Mouse (Mus musculus): ENCODE measurements at regions not wholly inside any gene's neighbourhood (a gene's known extent, or its start where the extent isn't known, plus 50 kb on each side); places are given as distances from the start of the nearest gene placed in this dataset.
"Not testable (repeated sequence)": the region's sequence is repeated elsewhere in the genome, so short reads cannot be mapped to it uniquely, and the experiment has no call there.

- no peak for DNase-seq
These were observed 777.9 kb downstream of the Basp1 start for GRCm38 (mm10) chr15:24635620-24636019.

- peak; percentile 68 for DNase-seq
These were observed 817.3 kb downstream of the Basp1 start for GRCm38 (mm10) chr15:24596242-24596641.

GRCm38 (mm10) chr15:24588943-24589342, 824.6 kb downstream of the Basp1 start:
- peak; percentile 46 for DNase-seq

- DNase-seq = no peak
These were observed 846.6 kb downstream of the Basp1 start for GRCm38 (mm10) chr15:24566981-24567380.

- no peak for DNase-seq
These were observed 856.8 kb downstream of the Basp1 start for GRCm38 (mm10) chr15:24556806-24557205.

- no peak for DNase-seq
These were observed 863.5 kb downstream of the Basp1 start for GRCm38 (mm10) chr15:24550108-24550507.

GRCm38 (mm10) chr15:24530065-24530464, 883.5 kb downstream of the Basp1 start:
- DNase-seq = no peak

- no peak for DNase-seq
These were observed 886.2 kb downstream of the Basp1 start for GRCm38 (mm10) chr15:24527379-24527778.

GRCm38 (mm10) chr15:24513926-24514325, 899.6 kb downstream of the Basp1 start:
- no peak for DNase-seq

- DNase-seq = no peak
These were observed 911.5 kb downstream of the Basp1 start for GRCm38 (mm10) chr15:24501907-24502559.

- no peak for DNase-seq
These were observed 927.3 kb downstream of the Basp1 start for GRCm38 (mm10) chr15:24486235-24486634.

- DNase-seq = no peak
These were observed 945.3 kb downstream of the Basp1 start for GRCm38 (mm10) chr15:24468239-24468638.

- no peak for DNase-seq
These were observed 955.8 kb downstream of the Basp1 start for GRCm38 (mm10) chr15:24457726-24458125.

GRCm38 (mm10) chr15:24433083-24433482, 980.5 kb downstream of the Basp1 start:
- DNase-seq = no peak

- DNase-seq = no peak
These were observed 984.4 kb downstream of the Basp1 start for GRCm38 (mm10) chr15:24429154-24429553.

GRCm38 (mm10) chr15:24422333-24422942, 991.1 kb downstream of the Basp1 start:
- no peak for DNase-seq

GRCm38 (mm10) chr15:24419736-24420135, 993.8 kb downstream of the Basp1 start:
- no peak for DNase-seq

- DNase-seq = no peak
These were observed 994.4 kb downstream of the Basp1 start for GRCm38 (mm10) chr15:24419186-24419585.

GRCm38 (mm10) chr15:24407691-24408090, 1005.9 kb downstream of the Basp1 start:
- DNase-seq = peak; percentile 79

- no peak for DNase-seq
These were observed 1008.3 kb downstream of the Basp1 start for GRCm38 (mm10) chr15:24405305-24405704.

GRCm38 (mm10) chr15:24400088-24400487, 1013.5 kb downstream of the Basp1 start:
- no peak for DNase-seq

GRCm38 (mm10) chr15:24358398-24358797, 1055.2 kb downstream of the Basp1 start:
- DNase-seq = no peak

- no peak for DNase-seq
These were observed 1064.5 kb downstream of the Basp1 start for GRCm38 (mm10) chr15:24348975-24349560.

GRCm38 (mm10) chr15:24335876-24336275, 1077.7 kb downstream of the Basp1 start:
- not testable (repeated sequence) for DNase-seq

All from right cerebral cortex, postnatal 14 days (tissue).